Mouse (Mus musculus): ENCODE measurements around the gene Rnf208.

Rnf208 gene

DNA sequence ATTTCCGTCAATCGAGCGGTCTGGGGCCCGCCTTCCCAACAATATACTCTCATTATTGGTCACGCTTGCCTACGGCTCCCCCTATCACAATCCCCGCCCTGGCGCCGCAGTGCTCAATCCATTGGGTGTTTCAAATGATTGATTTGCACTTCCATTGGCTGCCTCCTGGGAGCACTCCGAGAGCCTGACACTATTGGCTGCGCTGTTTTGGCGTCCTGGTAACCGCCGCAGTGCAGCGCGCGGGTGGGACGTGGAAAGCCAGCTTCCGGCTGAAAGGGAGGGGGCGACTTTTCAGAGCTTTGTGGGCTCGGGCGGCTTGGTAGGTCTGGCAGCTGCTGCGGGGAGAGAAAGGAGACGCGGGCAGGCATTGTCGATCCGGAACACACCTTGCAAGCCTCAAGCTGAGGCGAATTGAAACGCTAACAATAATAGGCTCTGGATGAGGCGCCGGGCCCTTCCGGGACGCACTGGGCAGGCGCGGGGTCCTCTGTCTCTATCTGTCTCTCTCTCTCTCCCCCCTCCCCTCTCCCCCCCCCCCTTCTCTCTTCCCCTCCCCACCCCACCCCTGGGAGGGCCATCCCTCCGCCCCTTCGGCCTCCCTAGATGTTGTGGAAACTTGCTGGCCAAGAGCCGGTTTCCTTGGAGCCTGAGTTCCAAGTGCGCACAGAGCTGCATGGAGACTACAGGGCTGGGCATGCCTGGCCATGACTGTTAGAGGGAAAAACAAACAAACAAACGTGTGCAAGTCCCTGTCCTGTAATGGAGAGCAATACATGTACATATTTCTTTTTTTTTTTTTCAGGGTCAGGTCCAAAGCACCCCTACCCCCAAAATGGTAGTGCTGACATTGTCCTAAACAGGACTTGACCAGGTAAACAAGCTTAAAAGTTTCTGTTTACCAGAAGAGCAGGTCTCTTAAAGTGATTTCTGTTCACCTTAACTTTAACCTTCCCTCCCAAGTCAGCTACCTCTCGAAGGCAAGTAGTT, 17.0 kb upstream of the Rnf208 start:
- peak; percentile 97 for DNase-seq

DNA sequence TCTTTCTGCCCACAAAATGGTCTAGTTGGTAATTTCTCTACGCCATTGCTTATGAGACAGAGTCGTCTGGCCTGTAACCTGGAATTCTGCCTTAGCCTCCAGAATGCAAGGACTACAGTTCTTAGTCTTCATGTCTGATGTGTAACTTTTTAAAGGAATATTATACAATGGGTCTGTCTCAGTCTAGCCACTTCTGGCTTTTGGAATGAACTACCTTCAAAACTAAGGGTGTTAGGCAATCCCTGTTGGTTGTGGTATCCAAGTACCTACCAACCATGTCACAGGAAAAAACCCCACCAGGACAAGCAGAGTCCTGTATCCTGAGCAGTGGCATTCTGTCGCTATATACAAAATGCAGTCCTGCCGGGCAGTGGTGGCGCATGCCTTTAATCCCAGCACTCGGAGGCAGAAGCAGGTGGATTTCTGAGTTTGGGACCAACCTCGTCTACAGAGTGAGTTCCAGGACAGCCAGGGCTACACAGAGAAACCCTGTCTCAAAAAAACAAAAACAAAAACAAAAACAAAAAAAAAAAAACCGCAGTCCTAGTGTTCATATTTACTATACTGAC, 16.2 kb upstream of the Rnf208 start:
- no peak for DNase-seq

DNA sequence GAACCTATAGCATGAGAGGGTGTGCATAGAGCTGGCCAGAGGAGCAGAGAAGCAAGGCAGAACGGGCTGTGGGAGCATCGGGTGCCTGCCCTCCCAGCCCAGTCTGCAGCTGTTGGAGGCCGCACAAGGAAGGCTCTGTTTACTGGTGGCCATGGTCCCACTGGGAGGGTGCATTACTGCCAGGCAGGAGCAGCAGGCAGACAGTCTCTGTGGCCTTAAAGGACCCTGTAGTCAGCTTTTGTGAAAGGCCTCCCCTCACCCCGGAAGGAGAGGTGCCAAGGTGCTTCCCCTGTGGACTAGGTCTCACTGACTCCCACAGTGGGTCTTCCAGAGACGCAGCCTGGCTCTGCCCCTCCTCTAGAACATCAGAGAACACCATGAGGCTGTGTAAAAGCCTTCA, 15.2 kb upstream of the Rnf208 start:
- DNase-seq: no peak

DNA sequence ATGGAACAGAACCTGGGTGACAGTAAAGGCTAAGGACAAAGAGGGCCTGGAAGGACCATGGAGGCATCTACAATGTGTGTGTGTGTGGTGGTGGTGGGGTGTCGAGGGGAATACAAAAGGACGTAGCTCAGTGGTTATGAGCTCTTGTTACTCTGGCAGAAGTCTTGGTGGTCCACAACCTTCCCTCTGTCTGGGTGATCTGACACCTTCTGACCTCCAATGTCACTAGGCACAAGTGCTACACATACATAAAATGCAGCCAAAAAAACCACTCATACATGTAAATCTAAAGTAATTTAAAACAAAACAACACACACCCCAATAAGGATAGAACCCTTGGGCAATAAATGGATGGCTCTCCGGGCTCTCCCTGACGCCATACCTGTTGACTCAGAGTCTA, 14.6 kb upstream of the Rnf208 start:
- no peak for DNase-seq

DNA sequence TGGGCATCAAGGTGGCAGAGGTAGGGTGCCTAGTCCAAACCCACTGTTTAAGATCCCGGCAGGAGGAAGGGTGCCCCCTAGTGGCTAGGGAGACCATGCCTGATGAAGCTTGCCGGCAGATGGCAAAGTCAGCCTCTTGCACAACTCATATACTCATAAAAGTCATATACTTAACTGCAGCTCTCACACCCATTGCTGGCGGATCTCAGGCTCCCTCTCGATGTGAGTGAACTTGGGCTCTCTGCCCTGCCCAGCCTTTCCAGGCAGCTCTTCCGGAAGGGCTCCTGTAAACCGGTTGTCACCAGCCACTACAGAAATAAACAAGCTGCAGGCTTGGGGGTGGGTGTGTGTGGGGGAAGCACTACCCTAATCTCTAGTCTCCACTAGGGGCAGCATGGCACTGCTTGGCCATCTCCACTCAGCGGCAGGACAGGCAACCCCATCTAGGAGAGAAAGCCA, 13.6 kb upstream of the Rnf208 start:
- peak; percentile 88 for DNase-seq

DNA sequence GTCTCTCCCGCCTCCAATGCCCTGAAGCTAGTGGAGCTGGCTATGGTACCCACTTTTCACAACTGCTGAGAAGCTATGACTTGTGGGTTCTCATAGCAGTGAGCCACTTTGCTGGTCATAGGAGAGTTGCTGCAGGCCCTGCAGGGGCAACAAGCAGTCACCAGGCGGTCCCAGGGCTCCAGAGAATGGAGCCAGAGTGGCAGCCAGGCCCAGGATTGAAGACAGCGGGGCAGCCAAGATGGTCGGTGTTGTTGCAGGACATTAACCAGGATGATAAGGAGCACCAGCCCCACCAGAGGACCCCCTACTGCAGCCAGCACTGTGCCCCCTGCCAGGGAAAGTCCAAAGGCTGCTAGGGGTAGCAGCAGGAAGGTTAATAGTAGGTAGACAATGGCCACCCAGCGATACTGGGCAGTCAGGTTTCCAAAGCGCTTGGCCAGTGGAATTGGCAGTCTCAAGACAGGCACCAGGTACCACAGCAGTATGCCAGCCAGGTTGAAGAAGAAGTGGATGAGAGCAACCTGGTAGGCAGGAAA, 13.0 kb upstream of the Rnf208 start:
- no peak for DNase-seq

DNA sequence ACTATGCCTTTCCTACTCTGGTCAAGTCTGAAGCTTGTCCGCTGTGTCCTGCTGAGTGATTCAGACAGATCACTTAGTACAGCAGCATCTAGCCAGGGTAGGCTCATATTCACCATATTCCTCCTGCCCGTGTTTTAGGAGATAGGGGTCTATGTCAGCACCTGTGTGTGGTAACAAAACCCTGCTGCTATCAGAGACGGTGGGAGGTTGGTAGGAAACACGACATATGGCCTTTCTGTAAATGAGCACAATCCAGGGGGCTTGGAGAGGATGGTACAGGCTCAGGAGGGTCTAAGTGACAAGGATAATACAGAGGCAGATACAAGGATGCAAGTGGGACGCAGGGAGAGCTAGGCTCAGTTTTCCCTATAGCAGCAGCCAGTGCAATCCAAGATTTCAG, 12.5 kb upstream of the Rnf208 start:
- no peak for DNase-seq

DNA sequence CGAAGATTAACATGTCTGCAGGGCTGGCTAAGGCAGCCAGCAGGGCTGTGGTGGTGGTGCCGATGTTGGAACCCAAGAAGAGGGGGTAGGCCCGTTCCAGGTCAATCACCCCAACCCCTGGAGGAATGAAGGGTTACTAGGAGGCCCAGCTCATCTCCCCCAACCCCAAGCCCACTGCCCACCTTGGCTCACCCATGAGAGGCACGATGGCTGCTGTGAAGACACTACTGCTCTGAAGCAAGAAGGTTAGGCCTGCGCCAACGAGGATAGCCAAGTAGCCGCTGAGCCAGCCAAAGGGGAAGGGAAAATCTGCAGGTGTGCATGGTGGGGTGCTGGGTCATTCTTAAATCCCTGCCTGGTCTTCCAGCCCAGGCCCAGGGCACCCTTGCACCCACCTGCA, 11.5 kb upstream of the Rnf208 start:
- DNase-seq: no peak

DNA sequence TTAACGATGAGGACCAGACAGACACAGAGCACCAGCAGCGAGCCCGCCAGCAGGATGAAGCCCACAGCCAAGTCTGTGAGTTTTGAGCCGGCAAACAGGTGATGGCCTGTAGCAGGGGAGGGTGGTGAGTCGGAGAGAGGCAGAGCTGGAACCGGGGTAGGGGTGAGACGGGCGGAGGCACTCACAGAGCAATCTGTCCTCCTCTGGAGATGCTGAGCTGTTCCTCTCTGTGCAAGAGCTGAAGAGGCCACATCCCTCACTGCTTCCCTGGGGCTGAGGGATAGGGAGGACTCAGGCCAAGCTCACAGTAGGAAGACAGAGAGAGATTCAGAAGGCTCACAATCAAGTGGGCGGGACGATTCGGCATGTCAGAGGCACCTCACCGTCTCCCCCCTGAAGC, 11.0 kb upstream of the Rnf208 start:
- DNase-seq: no peak

DNA sequence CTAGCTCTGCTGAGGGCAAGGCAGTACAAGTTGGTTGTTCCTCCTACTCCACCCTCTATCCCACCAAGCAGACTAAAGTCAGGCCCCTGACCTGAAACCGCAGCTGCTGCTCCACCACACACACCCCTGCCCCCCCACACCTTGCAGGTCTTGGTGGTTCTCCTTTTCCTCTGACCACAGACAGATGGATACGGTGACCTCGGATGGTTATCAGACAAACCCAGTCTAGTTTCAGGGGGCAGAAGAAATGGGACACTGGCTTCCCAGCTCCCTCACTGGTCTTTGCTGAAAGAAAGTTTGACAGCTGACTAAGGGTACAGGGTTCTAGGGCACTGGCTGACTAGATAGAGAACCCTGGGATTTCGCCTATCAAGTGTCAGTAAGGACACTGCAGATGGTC, 8.6 kb upstream of the Rnf208 start:
- no peak for DNase-seq

DNA sequence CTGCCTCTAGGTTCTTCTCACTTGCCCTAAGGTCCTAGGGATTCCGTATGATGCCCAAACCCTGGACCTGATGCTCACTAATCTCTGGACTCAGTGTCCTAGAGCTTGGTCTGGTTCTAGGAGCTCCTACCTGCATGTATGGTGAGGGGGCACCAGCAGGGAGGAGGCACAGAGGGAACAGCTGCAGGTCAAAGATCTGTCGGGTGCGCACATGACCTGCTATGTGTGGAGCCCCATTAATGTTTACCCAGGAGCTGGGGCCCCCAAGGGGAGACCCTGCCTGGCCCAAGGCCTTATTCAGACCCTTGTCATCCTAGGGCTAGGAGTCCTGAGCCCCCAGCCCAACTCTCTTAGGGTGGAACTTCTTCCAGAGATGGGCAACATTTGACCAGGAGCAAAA, 8.0 kb upstream of the Rnf208 start, which contains the start of gene Slc34a3:
TSS of gene Slc34a3 (minus strand) at position 315 of the 400 bp plus-strand sequence.
- DNase-seq: no peak

DNA sequence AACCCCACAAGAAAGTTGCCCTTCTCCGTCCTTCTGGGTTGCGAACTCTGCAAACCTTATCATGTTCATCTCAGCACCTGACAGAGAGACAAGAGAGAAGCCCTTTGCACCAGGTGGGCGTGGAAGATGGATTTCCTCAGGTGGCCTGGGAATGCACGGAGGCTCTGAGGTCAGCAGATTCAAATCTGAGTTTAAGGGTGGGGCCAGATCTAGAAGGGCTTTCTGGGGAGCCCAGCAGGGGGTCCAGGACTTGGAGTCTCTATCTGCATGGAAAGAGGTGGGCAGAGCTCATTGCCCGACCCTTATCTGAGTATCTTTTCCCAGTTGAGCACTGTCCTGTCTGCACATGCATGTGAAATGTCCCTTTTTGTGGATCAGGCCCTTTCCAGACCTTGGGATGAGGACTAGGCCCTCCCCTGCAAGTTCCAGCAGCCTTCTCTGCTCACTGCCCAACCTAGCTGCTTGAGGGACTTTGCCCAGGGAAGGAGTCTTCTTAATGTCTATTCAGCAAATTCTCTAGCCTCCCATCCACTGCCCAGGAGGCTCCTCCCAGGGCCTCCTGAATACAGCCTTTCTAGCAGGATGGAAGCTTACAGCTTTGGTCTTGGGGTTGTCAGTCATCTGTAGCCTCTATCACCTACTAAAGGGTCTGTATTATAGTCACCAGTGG, 7.4 kb upstream of the Rnf208 start:
- DNase-seq: no peak

DNA sequence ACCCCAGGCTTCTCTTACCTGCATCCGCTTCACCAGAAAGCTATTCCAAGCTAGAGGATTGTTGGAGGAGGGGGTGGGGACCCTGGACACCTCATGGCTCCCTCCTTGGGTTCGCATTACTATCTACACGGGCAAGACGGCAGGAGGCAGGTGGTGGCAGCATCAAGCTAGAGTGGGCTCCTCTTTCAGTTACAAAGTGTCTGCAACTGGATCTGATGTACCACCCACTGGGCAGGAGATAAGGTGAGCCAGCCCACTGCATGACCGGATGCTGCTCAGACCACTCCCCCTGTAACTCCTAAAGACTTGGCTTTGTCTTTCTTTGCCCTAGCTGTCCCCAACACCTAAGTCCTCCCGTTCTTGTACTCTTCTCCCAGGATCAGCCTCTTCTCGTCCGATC, 5.4 kb upstream of the Rnf208 start, which contains the start of gene Rnf224:
TSS of gene Rnf224 (minus strand) at position 174 of the 400 bp plus-strand sequence.
- no peak for DNase-seq

DNA sequence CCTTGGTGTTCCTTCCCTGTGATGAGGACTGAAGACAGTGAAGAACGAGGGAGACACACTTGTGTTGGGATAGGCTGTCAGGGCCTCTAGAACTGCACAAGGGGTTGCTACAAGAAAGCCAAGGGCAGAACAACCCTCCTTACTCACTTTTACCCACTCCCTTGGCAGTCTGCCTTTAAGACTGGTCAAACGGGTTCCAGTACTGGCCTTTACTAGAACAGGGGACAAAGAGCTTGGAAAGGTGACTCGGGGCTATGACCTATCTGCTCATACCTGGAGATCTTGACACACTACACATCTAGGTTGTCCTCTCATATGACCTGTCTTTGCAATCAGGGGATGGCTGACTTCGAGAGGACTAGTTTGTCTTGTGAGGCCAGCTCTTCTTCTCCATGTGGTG, 4.5 kb upstream of the Rnf208 start:
- DNase-seq: no peak

DNA sequence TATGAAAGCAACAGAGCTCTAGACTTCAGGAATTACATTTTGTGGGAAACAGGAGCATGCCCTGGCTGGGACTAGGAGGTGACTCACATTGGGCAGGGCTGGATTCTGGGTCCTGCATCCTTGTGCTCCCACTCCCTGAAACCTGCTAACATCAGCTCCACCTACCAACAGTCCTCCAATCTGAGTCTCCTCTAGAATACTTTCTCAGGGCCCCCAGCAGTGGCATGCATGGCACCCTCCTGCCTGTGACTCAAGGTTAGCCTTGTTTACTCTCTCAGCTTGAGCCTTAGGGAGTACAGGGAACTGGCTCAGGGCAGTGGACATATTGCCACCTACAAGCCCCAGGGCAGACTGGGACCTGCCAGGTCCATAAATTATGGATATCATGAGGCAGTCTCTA, 3.9 kb upstream of the Rnf208 start:
- no peak for DNase-seq

DNA sequence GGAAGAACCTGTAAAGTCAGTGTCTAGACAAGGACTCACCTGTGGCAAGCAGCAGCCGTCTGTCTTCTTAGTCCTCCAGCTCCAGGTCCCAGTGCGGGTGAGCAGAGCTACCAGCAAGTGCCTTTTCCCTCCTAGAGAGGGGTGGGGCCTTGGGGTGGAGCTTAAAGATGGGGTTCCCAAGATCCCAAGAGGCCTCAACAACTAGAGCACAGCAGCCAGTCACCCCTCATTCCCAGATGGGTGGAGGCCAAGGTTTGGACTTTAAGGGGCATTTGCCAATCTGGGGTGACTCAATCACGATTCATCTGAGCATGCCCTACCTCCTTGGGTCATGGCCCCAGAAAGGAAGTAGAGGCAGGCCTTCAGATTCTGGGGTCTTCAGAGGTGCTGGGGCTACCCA, 2.3 kb upstream of the Rnf208 start:
- DNase-seq: no peak

DNA sequence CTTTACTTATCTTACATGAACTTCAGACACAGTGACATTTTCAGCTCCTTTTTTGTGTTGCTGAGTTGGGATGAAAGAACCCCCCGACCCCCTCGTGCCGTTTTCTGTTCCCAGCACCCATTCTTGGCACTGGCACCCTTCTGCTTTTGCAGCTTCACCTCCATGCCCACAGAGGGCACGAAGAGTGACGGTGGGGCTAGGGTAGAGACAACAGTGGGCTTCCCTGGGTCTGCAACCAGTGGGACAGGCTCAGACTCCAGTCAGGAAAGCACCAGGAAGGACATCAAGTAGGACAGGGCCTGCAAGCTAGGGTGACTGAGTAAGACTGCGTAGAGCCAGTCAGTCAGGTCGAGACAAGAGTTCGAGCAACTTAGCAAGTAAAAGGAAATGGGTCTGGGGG, 1.7 kb upstream of the Rnf208 start:
- DNase-seq: no peak

DNA sequence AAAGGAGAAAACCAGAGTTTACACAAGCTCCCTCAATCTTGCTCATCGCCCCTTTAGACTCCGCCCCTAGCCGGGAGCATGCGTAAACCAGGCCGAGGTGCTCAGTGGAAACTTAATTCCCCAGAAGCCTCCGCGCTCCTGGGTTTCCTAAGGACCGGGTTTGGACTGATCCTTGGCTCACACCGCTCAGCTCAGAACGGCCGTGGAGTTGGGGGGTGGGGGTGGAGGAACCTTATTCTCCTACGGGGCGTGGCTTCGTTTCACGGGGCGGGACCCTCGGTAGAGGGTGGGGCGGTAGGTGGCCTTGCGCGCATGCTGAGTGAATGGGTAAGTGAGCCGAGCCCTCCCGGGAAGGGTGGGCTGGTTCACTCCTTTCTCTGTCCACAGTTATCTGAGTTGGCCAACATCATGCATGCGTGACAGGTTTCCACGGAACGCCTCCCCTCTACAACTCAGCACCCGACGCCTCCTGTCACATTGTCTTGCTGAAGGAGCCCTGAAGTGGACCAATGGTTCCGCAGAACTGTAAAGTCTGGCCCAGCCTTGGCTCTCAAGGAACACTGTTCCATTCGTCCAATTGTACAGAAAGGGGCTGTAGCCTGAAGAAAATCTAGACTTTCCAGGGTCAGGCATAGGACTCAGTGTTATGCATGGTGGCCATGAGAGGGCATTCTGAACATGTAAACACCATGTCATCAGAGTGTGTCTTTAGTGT, 1.2 kb upstream of the Rnf208 start:
- peak; percentile 43 for DNase-seq

DNA sequence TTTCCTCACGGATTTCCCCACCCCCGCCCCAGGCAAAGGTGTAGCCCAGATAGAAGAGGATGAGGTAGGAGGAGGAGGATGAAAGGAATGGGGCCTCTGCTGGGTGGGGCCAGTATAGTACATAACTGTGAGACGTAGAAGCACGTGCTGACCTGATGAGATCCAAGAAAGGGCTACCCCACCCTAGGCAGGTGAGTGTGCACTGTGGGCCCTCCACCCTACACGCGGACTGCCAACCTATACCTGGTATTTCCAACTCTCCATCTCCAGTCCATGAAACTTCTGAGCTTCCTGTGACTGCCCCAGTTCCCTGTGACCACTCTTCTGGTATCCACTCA, 648 bp upstream of the Rnf208 start:
- no peak for DNase-seq

DNA sequence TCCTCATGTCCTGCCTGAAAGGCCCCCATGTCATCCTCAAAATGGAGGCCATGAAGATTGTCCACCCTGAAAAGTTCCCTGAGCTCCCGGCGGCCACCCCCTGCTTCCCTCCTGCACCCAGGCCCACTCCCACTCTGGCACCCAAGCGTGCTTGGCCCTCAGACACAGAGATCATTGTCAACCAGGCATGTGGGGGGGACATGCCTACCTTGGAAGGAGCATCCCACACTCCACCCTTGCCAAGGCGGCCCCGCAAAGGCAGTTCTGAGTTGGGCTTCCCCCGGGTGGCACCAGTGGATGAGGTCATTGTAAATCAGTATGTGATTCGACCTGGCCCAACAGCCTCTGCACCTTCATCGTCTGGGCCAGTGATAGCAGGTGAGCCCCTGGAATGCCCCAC, 1.3 kb downstream of the Rnf208 start:
- no peak for DNase-seq

DNA sequence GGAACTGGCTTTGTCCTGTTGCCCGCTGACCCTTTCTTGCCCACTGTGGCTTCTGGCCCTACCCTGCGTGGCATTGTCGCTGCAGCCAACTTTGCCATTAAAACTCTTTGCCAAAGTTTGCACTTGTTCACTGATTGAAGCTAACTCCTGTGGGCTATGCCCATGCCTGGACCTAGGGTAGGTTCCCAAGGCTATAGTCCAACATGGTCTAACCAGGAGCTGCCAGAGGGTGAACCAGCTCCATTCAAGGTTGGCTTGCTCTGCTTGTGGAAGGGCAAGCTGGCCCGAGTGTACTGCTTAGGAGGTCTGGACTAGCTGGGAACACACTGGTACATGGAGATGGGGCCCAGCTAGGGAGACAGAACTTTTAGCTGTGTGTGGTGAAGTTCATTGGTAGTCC, 2.1 kb downstream of the Rnf208 start:
- no peak for DNase-seq

DNA sequence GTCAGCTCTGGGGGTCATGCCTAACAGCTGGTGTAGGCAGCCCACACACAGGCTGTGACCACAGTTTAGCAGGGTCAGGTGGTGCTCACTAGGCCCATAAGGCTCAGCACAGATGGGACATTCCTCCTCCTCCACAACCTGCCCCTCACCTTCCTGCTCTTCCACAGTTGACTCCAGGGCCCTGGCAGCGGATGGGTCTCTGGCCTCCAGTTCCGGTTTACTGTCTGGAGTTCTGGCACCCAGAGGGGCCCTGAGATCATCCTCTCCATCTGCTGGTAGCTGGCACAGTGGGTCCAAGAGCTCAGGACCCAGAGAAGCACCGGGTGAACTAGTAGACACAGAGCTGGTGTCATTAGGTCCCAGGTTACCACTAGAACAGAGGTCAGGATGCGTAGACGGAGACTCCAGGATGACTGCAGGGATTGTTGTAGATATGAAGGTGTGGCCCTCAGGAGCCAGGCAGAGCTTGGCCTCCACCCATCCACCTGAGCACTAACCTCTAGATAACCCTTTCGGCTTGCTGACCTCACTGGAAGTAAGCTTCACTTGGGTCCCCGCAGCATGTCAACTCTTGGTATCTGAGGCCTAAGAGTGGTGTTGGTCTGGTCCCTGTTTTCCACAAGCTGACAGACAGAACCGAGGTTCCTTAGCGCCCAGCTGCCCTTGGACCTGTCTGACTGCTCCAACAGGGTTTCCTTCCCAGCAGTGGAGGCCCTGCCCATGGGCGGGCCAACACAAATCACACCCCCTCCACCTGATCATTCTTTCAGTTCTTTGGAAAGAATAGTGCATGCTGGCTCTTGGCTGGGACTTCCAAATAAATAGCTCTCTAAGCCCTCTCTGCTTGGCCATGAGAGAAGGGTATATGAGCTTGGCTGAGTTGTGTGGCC, 4.4 kb downstream of the Rnf208 start, which contains the start of gene AL732309.1:
TSS of gene AL732309.1 (minus strand) at position 681 of the 890 bp plus-strand sequence.
- DNase-seq: no peak
